Mouse (Mus musculus) heart, embryonic 11.5 days (tissue): ENCODE measurements around the gene Dll4. TPM values are rescaled to one million over a fixed set of nuclear protein-coding genes. Genes with fewer than 3 reads are reported as not detected.

Experiments used
- ATAC-seq: fragments of 200-750 bp; cut with Nextera tagmentation; replicated peaks from 2 replicates; pipeline ENCODE4 v1.8.0; 2017; ENCODE audit warnings: moderate library complexity; ENCODE audit not compliant: insufficient number of reproducible peaks, low FRiP score, low TSS enrichment
- H3K27ac ChIP-seq: fragments of 300-500 bp; sonication (generic); 2 replicates; pipeline ENCODE4 v1.5.1; 2014; ENCODE audit warnings: mild to moderate bottlenecking, low read depth, low read length
- H3K27me3 ChIP-seq: fragments of 300-500 bp; sonication (generic); 2 replicates; pipeline ENCODE4 v1.6.1; 2014; ENCODE audit warnings: mild to moderate bottlenecking, low read length, mixed read lengths; ENCODE audit not compliant: control insufficient read depth, insufficient read depth
- H3K36me3 ChIP-seq: fragments of 300-500 bp; sonication (generic); 2 replicates; pipeline ENCODE4 v1.6.1; 2014; ENCODE audit warnings: mild to moderate bottlenecking, low read length, moderate library complexity, mixed read lengths; ENCODE audit not compliant: control insufficient read depth, insufficient read depth
- H3K4me1 ChIP-seq: fragments of 300-500 bp; sonication (generic); 2 replicates; pipeline ENCODE4 v1.6.1; 2014; ENCODE audit warnings: low read length; ENCODE audit not compliant: control insufficient read depth, insufficient read depth
- H3K4me2 ChIP-seq: fragments of 300-500 bp; sonication (generic); 2 replicates; pipeline ENCODE4 v1.6.1; 2014; ENCODE audit warnings: mild to moderate bottlenecking, moderate library complexity
- H3K4me3 ChIP-seq: fragments of 300-500 bp; sonication (generic); 2 replicates; pipeline ENCODE4 v1.5.1; 2014; ENCODE audit warnings: low read depth, low read length
- H3K9ac ChIP-seq: fragments of 300-500 bp; sonication (generic); 2 replicates; pipeline ENCODE4 v1.6.1; 2014; ENCODE audit warnings: mild to moderate bottlenecking, low read depth, low read length, moderate library complexity
- H3K9me3 ChIP-seq: fragments of 300-500 bp; sonication (generic); replicated peaks from 2 replicates; pipeline ENCODE4 v1.6.1; 2016; ENCODE audit warnings: low read length; ENCODE audit not compliant: control insufficient read depth
- WGBS: fragments of 180-500 bp; shearing (Covaris S2); extraction: QIAGEN DNeasy Blood & Tissue Kit; methylation state at CpG from one replicate; pipeline ENCODE4 v1.1.7; 2014; ENCODE audit not compliant: insufficient replicate concordance; 5-methylcytosine and 5-hydroxymethylcytosine counted together
- polyA plus RNA-seq: library from polyadenylated mRNA; unstranded; fragments of >200 nt; fragmentation: Nextera tagmentation; extraction: Ambion mirVana; gene quantifications from 2 replicates; pipeline ENCODE4 v1.2.1, GENCODE M21; 2014

Gene Dll4
- polyA plus RNA-seq, 1 experiment from 2014 or later = 3.7 TPM

DNA sequence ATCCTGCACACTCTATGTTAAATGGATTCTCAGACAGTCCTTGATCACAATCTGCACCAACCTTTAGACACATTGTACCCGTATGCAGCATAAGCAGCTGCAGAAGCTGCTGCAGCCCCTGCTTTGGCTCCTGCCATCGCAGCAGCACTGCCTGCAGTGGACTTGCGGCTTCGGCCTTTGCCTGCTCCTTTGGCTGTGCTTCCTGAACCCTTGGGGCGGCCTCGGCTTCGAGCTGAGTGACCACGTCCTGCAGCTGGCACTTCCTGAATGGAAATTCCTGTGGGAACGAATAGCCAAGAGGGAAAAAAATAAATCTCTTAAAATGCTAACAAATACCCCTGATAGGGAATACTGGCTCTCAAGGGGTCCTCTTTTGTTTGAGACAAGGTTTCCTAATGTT, 51.7 kb downstream of the Dll4 start:
- H3K36me3 ChIP-seq = peaks cover 49% of the 10 kb centered on the region
- H3K4me3 ChIP-seq = no peak overlapping the region
- no peak overlapping the region for H3K4me2 ChIP-seq
- no peaks in the 10 kb centered on the region for H3K27me3 ChIP-seq
- ATAC-seq = no peak
- 67% methylated on average over 9 of the region's 9 CpGs for WGBS
- no peaks in the 10 kb centered on the region for H3K9me3 ChIP-seq
- no peaks in the 10 kb centered on the region for H3K4me1 ChIP-seq
- no peak overlapping the region for H3K9ac ChIP-seq
- H3K27ac ChIP-seq = no peak overlapping the region

DNA sequence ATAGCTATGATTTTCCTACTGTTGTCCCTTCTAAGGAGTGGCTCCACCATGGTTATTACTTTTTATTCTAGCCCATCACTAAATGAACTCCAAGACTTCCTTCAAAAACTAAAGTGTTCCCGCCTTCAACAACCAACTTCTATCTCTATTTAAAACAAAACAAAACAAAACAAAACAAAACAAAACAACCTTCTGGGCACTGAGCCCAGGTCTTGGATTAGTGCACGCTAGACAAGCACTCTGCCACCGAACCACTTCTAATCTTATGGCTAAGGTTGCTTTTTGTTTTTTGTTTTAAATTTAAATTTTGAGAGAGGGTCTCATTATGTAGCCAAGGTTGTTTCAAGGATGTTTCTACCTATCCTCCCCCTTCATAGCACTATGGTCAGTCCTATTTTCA, 52.2 kb downstream of the Dll4 start:
- no peak overlapping the region for H3K27ac ChIP-seq
- no peaks in the 10 kb centered on the region for H3K4me1 ChIP-seq
- H3K4me2 ChIP-seq = no peak overlapping the region
- H3K27me3 ChIP-seq = no peaks in the 10 kb centered on the region
- H3K36me3 ChIP-seq = peaks cover 48% of the 10 kb centered on the region
- 81% methylated on average over 3 of the region's 3 CpGs for WGBS
- no peak overlapping the region for H3K4me3 ChIP-seq
- ATAC-seq = no peak
- H3K9ac ChIP-seq = no peak overlapping the region
- H3K9me3 ChIP-seq = no peaks in the 10 kb centered on the region

DNA sequence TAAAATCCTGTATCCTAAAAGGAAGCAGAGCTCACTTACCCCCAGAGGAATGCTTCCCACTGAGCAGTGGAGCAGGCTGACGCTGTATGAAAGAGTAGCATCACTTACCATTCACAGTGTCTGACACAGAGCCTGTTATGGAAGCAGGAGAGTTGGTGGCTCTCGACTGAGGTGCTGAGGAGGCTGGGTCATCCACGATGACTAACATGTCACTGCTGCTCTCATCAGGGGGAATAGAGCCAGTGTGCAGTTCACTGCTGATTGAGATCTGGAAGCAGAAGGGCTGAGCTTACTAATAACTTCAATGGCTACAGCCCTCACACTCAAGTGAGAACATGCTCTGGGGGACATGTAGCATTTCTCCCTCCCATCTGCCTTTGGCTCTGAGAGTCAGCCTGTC, 53.9 kb downstream of the Dll4 start:
- Histone ChIP-seq H3K36me3 (peaks cover 39% of the 10 kb centered on the region), H3K27ac (no peak overlapping the region), H3K4me1 (no peaks in the 10 kb centered on the region), H3K9me3 (no peaks in the 10 kb centered on the region), H3K4me2 (no peak overlapping the region), H3K4me3 (no peak overlapping the region), H3K9ac (no peak overlapping the region), H3K27me3 (no peaks in the 10 kb centered on the region)
- 87% methylated on average over 3 of the region's 3 CpGs for WGBS
- no peak for ATAC-seq

Other genes with a start within 250 kb of the Dll4 start
- gene Rad51, start 213.0 kb upstream of the Dll4 start, polyA plus RNA-seq = 33.4 and 39.6 TPM in 2 replicates
- gene Rmdn3, start 168.8 kb upstream of the Dll4 start, polyA plus RNA-seq = 30.3 and 33.3 TPM in 2 replicates
- gene Gchfr, start 158.0 kb upstream of the Dll4 start, polyA plus RNA-seq = 6.4 and 7.4 TPM in 2 replicates
- gene Gm14137, start 151.3 kb upstream of the Dll4 start, polyA plus RNA-seq = 0.25 TPM in 1 of 2 replicates, not detected in the other
- gene Zfyve19, start 117.2 kb upstream of the Dll4 start, polyA plus RNA-seq = 30.4 and 37.0 TPM in 2 replicates
- gene Dnajc17, start 117.0 kb upstream of the Dll4 start, polyA plus RNA-seq = 13.5 and 18.4 TPM in 2 replicates
- not detected in 2 replicates for gene Ppp1r14d, start 95.9 kb upstream of the Dll4 start, polyA plus RNA-seq
- gene Spint1, start 88.4 kb upstream of the Dll4 start, polyA plus RNA-seq = 0.83 and 1.1 TPM in 2 replicates
- gene Rhov, start 54.5 kb upstream of the Dll4 start, polyA plus RNA-seq = not detected in 2 replicates
- gene Vps18, start 37.0 kb upstream of the Dll4 start, polyA plus RNA-seq = 6.9 and 8.7 TPM in 2 replicates
- 0.35 and 0.74 TPM in 2 replicates for gene Chac1, start 25.4 kb downstream of the Dll4 start, polyA plus RNA-seq
- gene Ino80, start 151.9 kb downstream of the Dll4 start, polyA plus RNA-seq = 3.7 TPM in 2 replicates
- gene Exd1, start 221.8 kb downstream of the Dll4 start, polyA plus RNA-seq = 0.27 and 0.45 TPM in 2 replicates
- gene Chp1, start 221.9 kb downstream of the Dll4 start, polyA plus RNA-seq = 46.5 and 48.9 TPM in 2 replicates